Mouse (Mus musculus) CH12.LX (cell line): ENCODE data around the gene Gm26558. TPM values are rescaled to one million over a fixed set of nuclear protein-coding genes. Genes with fewer than 3 reads are reported as not detected.

Experiments
- DNase-seq: peaks from one replicate; pipeline ENCODE4 v3.0.0-alpha.2; 2013; ENCODE audit errors: extremely low read depth
- H3K27ac ChIP-seq: 2 replicates; pipeline ENCODE4 v1.5.1; 2012; ENCODE audit warnings: low read depth, mild to moderate bottlenecking, control low read depth, moderate library complexity; ENCODE audit not compliant: insufficient read depth
- H3K27me3 ChIP-seq: replicated peaks from 2 replicates; pipeline ENCODE3; 2012; ENCODE audit warnings: inconsistent platforms
- H3K36me3 ChIP-seq, 2 experiments: replicated peaks in 1 of 2; 2 replicates each; pipeline versions ENCODE3 to v1.6.1; 2012; ENCODE audit warnings: inconsistent platforms in 1 of 2, low read length in 1 of 2, mild to moderate bottlenecking in 1 of 2, mixed read lengths in 1 of 2, moderate library complexity in 1 of 2; ENCODE audit not compliant: control insufficient read depth in 1 of 2, insufficient read depth in 1 of 2
- H3K4me1 ChIP-seq, 2 experiments: 2 replicates each; pipeline ENCODE4 v1.6.1; 2012; ENCODE audit warnings: inconsistent platforms in 1 of 2, moderate library complexity in 1 of 2; ENCODE audit not compliant: insufficient read depth in 2 of 2, control insufficient read depth in 1 of 2
- H3K4me2 ChIP-seq: 2 replicates; pipeline ENCODE4 v1.6.1; 2012; ENCODE audit warnings: low read depth, mild to moderate bottlenecking, control low read depth; ENCODE audit not compliant: poor library complexity, insufficient read depth, severe bottlenecking
- H3K4me3 ChIP-seq, 3 experiments: fragments of 150-350 bp in 1 of 3; sonication (generic) in 1 of 3; replicated peaks in 1 of 3; 2 replicates each; pipeline versions ENCODE3 to v1.5.1; 2011 to 2012; ENCODE audit warnings: low read depth in 2 of 3, low read length in 2 of 3, mild to moderate bottlenecking in 2 of 3, moderate library complexity in 2 of 3, control low read depth in 1 of 3, improper control_type of control experiment in 1 of 3, inconsistent platforms in 1 of 3, mixed read lengths in 1 of 3; ENCODE audit not compliant: poor library complexity in 1 of 3
- H3K79me2 ChIP-seq: replicated peaks from 2 replicates; pipeline ENCODE4 v1.6.1; 2012; ENCODE audit warnings: mild to moderate bottlenecking, moderate library complexity; ENCODE audit not compliant: control insufficient read depth, poor library complexity, insufficient read depth, severe bottlenecking; ENCODE audit errors: extremely low read depth
- H3K9ac ChIP-seq: 2 replicates; pipeline ENCODE4 v1.6.1; 2012; ENCODE audit warnings: low read depth, mild to moderate bottlenecking, control low read depth, moderate library complexity; ENCODE audit not compliant: insufficient read depth
- H3K9me3 ChIP-seq: replicated peaks from 2 replicates; pipeline ENCODE3; 2012; ENCODE audit warnings: low read length, inconsistent platforms, mixed read lengths
- BHLHE40 ChIP-seq: IDR thresholded peaks from 2 replicates; pipeline ENCODE4 v1.6.1; 2011; ENCODE audit warnings: mild to moderate bottlenecking, low read depth, low read length, improper control_type of control experiment
- CTCF ChIP-seq, 2 experiments: IDR thresholded peaks in 1 of 2; conservative IDR thresholded peaks in 1 of 2; 2 replicates each; pipeline ENCODE4 v1.5.1; 2011 to 2012; ENCODE audit warnings: low read depth in 2 of 2, low read length in 2 of 2, improper control_type of control experiment in 1 of 2, inconsistent platforms in 1 of 2, mild to moderate bottlenecking in 1 of 2, moderate library complexity in 1 of 2
- EP300 ChIP-seq: IDR thresholded peaks from 2 replicates; pipeline ENCODE4 v1.6.1; 2011; ENCODE audit warnings: low read length, improper control_type of control experiment
- IRF4 ChIP-seq: IDR thresholded peaks from 2 replicates; pipeline ENCODE4 v1.6.1; 2014; ENCODE audit warnings: low read depth, mild to moderate bottlenecking, inconsistent platforms, low read length, improper control_type of control experiment
- MAZ ChIP-seq: IDR thresholded peaks from 2 replicates; pipeline ENCODE4 v1.6.1; 2012; ENCODE audit warnings: low read depth, mild to moderate bottlenecking, inconsistent platforms, low read length, improper control_type of control experiment, moderate library complexity
- MEF2A ChIP-seq: IDR thresholded peaks from 2 replicates; pipeline ENCODE4 v1.6.1; 2014; ENCODE audit warnings: low read depth, mild to moderate bottlenecking, inconsistent platforms, low read length, improper control_type of control experiment, borderline replicate concordance
- MXI1 ChIP-seq: IDR thresholded peaks from 2 replicates; pipeline ENCODE4 v1.6.1; 2011; ENCODE audit warnings: mild to moderate bottlenecking, low read depth, low read length, improper control_type of control experiment
- MYC ChIP-seq: IDR thresholded peaks from 2 replicates; pipeline ENCODE4 v1.6.1; 2011; ENCODE audit warnings: low read depth, mild to moderate bottlenecking, improper control_type of control experiment, low read length
- NELFE ChIP-seq: IDR thresholded peaks from 2 replicates; pipeline ENCODE4 v1.6.1; 2011; ENCODE audit warnings: low read depth, low read length, improper control_type of control experiment
- NRF1 ChIP-seq: IDR thresholded peaks from 2 replicates; pipeline ENCODE4 v1.6.1; 2014; ENCODE audit warnings: low read depth, mild to moderate bottlenecking, inconsistent platforms, low read length, improper control_type of control experiment, moderate library complexity
- PAX5 ChIP-seq: IDR thresholded peaks from 2 replicates; pipeline ENCODE4 v1.6.1; 2012; ENCODE audit warnings: low read length, inconsistent platforms, mixed read lengths
- SIN3A ChIP-seq: IDR thresholded peaks from 2 replicates; pipeline ENCODE4 v1.6.1; 2012; ENCODE audit warnings: low read length, improper control_type of control experiment, inconsistent platforms
- SMC3 ChIP-seq: IDR thresholded peaks from 2 replicates; pipeline ENCODE4 v1.6.1; 2011; ENCODE audit warnings: low read depth, low read length, improper control_type of control experiment
- TBP ChIP-seq: conservative IDR thresholded peaks from 2 replicates; pipeline ENCODE4 v1.6.1; 2011; ENCODE audit warnings: low read depth, low read length, improper control_type of control experiment
- UBTF ChIP-seq: IDR thresholded peaks from 2 replicates; pipeline ENCODE4 v1.6.1; 2012; ENCODE audit warnings: low read depth, mild to moderate bottlenecking, inconsistent platforms, low read length, improper control_type of control experiment, moderate library complexity
- USF1 ChIP-seq: IDR thresholded peaks from 2 replicates; pipeline ENCODE4 v1.6.1; 2014; ENCODE audit warnings: low read depth, mild to moderate bottlenecking, inconsistent platforms, low read length, improper control_type of control experiment
- USF2 ChIP-seq: conservative IDR thresholded peaks from 2 replicates; pipeline ENCODE4 v1.6.1; 2011; ENCODE audit warnings: low read depth, low read length, improper control_type of control experiment
- dilution Hi-C: fragments of 300-500 bp; cut with MboI; formaldehyde crosslinking; loops from 2 replicates; pipeline ENCODE4 v1.14.3; 2020; ENCODE audit warnings: low sequenced_read_pairs; ENCODE audit not compliant: extremely low pct_unique_long_range_greater_than_20kb, extremely low pct_ligation_motif_present
- in situ Hi-C: fragments of 300-500 bp; cut with MboI; formaldehyde crosslinking; loops from 3 replicates; pipeline ENCODE4 v1.14.3; 2019; ENCODE audit warnings: low sequenced_read_pairs, low pct_ligation_motif_present, low pct_unique_long_range_greater_than_20kb, mixed read lengths
- polyA plus RNA-seq: library from polyadenylated mRNA; unstranded; fragments of >175 nt; gene quantifications from 2 replicates; pipeline ENCODE4 v1.2.1, GENCODE M21; 2012; ENCODE audit warnings: low read depth; ENCODE audit not compliant: insufficient read length
- total RNA-seq, 2 experiments: library from RNA; depleted of rRNA; stranded (reverse); fragments of 300-350 nt in 1 of 2; fragments of >200 nt in 1 of 2; gene quantifications; 2 replicates each; pipeline ENCODE4 v1.2.3; 2012 to 2014

Gm26558 gene
- total and polyA plus RNA-seq, 3 experiments = 0.64 TPM; not detected in 2

- TF ChIP-seq EP300 (no peak), MEF2A (peak; percentile 86), BHLHE40 (peak; percentile 26; the same call in 1 of the 2 replicates), TBP (peak; percentile 65; the same call in 1 of the 2 replicates), IRF4 (peak; percentile 68), NELFE (peak; percentile 95), USF2 (no peak), PAX5 (no peak), SMC3 (peak; percentile 41; the same call in 1 of the 2 replicates), SIN3A (peak; percentile 89), CTCF (conservative IDR thresholded peaks at IDR 0.05 in 1 of 2, IDR thresholded peaks at IDR 0.05 in 1 of 2; ENCODE audit: low read depth in 2 of 2, low read length in 2 of 2) (peak; percentile 40 to 92; a peak in 3 of 4 replicates), MAZ (peak; percentile 69; the same call in 1 of the 2 replicates), MXI1 (peak; percentile 92), NRF1 (peak; percentile 59), UBTF (peak; percentile 90), MYC (peak; percentile 72)
- TF ChIP-seq, all 38 proteins: peak for 23
These were observed 807 bp downstream of the Gm26558 start, which contains the start of gene Gorasp2 (continued) for GRCm38 (mm10) chr2:70660887-70661714.

- dilution Hi-C loops = no loop called here
- TF ChIP-seq EP300 (no peak), SMC3 (no peak), USF1 (no peak)
- no peaks in the 10 kb centered on the region for H3K36me3 ChIP-seq
- H3K4me2 ChIP-seq = no peak overlapping the region
- H3K79me2 ChIP-seq = peaks cover 4% of the 10 kb centered on the region
- in situ Hi-C loops = no loop called here
- DNase-seq = no peak
- H3K9ac ChIP-seq = no peak overlapping the region
- H3K9me3 ChIP-seq = no peaks in the 10 kb centered on the region
- no peak overlapping the region for H3K4me3 ChIP-seq
- no peaks in the 10 kb centered on the region for H3K27me3 ChIP-seq
- H3K4me1 ChIP-seq = peaks cover 0 to 9% of the 10 kb centered on the region in 2 experiments; a peak in 2 of 4 replicates
- H3K27ac ChIP-seq = no peak overlapping the region
These were observed 4.8 kb downstream of the Gm26558 start for GRCm38 (mm10) chr2:70657083-70657482.
